8 mouse cellular contexts compared by ENCODE assay signal in the genomic region with DNA sequence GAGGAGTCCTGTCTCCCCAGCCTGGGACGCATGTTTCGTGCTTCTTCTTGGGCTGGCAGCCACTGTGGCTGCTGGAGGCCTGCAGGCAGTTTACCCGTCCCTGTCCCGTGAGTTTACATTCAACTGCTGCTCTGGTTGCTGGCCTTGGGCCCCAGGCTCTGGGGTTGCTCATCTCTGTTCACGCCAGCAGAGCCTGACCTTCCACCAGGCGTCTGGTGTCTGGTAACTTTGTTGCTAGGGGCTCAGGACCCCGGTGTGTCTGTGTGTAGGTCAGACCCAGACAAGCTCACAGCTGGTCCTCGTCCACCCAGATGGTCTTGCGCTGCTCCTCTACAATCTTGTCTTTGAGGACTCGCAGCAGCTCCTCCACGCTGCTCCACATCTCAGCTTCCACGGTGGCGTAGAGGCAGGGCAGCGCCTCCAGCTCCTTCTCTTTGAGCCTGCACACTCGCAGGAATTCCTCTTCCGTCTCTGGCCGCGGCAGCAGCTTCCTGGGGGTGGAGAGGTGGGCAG. TPM values are rescaled to one million over a fixed set of nuclear protein-coding genes. Genes with fewer than 3 reads are reported as not detected.
DNase-seq lines count a peak whose midpoint lies in the region; ATAC-seq and TF ChIP-seq lines count a peak whose summit lies in the region.

No protein-coding gene starts in this region.

- no peaks in the 10 kb centered on the region for H3K36me3 ChIP-seq in lung, embryonic 14.5 days (ENCODE audit: insufficient read depth)

- whole genome bisulfite sequencing in lung, embryonic 14.5 days: 5% methylated on average over 18 of the region's 18 CpGs

- H3K4me3 ChIP-seq in lung, embryonic 14.5 days (ENCODE audit: low read depth, low read length): no peak overlapping the region

- no peak for TF ChIP-seq CTCF in lung, embryonic 14.5 days (IDR thresholded peaks at IDR 0.05; ENCODE audit: low read depth)

- ATAC-seq in CD4-positive, CD25-positive, alpha-beta regulatory T cell, adult 4 months: no peak
- ATAC-seq in lung, embryonic 14.5 days (ENCODE audit: insufficient read depth): peak; percentile 52

- peak overlapping the region; percentile 60; the same call in 1 of the 2 replicates for H3K27ac ChIP-seq in lung, embryonic 14.5 days (ENCODE audit: low read depth)

- peak overlapping the region; percentile 55 for H3K4me2 ChIP-seq in lung, embryonic 14.5 days

- no peak overlapping the region for H3K9ac ChIP-seq in lung, embryonic 14.5 days

- DNase-seq in CD4-positive, CD25-positive, alpha-beta regulatory T cell, adult 2 months (ENCODE audit: low read depth, low spot score): peak; percentile 29
- DNase-seq in lung, embryonic 14.5 days: peak; percentile 58
- no peak for DNase-seq in lung, postnatal 25 days (ENCODE audit: low spot score)
- peak; percentile 35 for DNase-seq in induced T-regulatory cell, adult 2 months (ENCODE audit: low read depth)
- peak; percentile 46 to 66 for DNase-seq in lung, postnatal 4 days
- DNase-seq in thymus, postnatal 0 days (ENCODE audit: low spot score): peak; percentile 12
- DNase-seq in gastrocnemius, postnatal 25 days: no peak

- no peaks in the 10 kb centered on the region for H3K9me3 ChIP-seq in lung, embryonic 14.5 days (ENCODE audit: low read depth, low read length)

- H3K4me1 ChIP-seq in lung, embryonic 14.5 days (ENCODE audit: insufficient read depth): peaks cover 17% of the 10 kb centered on the region; the same call in 1 of the 2 replicates

- H3K27me3 ChIP-seq in lung, embryonic 14.5 days (ENCODE audit: insufficient read depth, low read length): no peaks in the 10 kb centered on the region

RNA-seq across cellular contexts. Expression of gene Gna12, which starts 42.9 kb away (rescaled TPM):
- 1 to 10 TPM; 4.3 to 6.0 TPM for polyA plus RNA-seq in CD4-positive, CD25-positive, alpha-beta regulatory T cell, adult 4 months (2017; shearing (Covaris generic))
- 63.0 and 77.1 TPM in 2 replicates for polyA plus RNA-seq in lung, embryonic 14.5 days (2014; fragmentation: Nextera tagmentation; extraction: Ambion mirVana)
- polyA plus RNA-seq in thymus, postnatal 0 days (2015; fragmentation: Nextera tagmentation; extraction: Ambion mirVana): 13.1 and 16.3 TPM in 2 replicates
- 10 to 100 TPM; 26.2 to 27.7 TPM for total RNA-seq in gastrocnemius, postnatal 25 days (2021)

Comparison
In these comparisons a context has a peak if more than half of its experiments do, and no peak if none do; other contexts are left out.
1. DNase-seq: peak in CD4-positive, CD25-positive, alpha-beta regulatory T cell, adult 2 months (single experiment), lung, embryonic 14.5 days (single experiment), induced T-regulatory cell, adult 2 months (single experiment), lung, postnatal 4 days (2 of 2) and thymus, postnatal 0 days (single experiment); none in lung, postnatal 25 days (single experiment) and gastrocnemius, postnatal 25 days (single experiment).